Mouse (Mus musculus) embryonic stem cell, embryonic (primary cell): ENCODE results near the gene Gm45234.

Source experiments
- CTCF ChIA-PET, 4 experiments: fragments of 300-600 bp in 2 of 4; fragments of 350-600 bp in 2 of 4; sonication (Branson Sonifier 250); formaldehyde crosslinking; loops; one replicate each; lab custom pipeline; 2022; ENCODE audit warnings: inconsistent platforms in 2 of 4; lab: Charles Lee
- POLR2A ChIA-PET, 4 experiments: fragments of 300-600 bp in 2 of 4; fragments of 350-600 bp in 2 of 4; sonication (Branson Sonifier 250); formaldehyde crosslinking; loops; one replicate each; lab custom pipeline; 2022; ENCODE audit warnings: antibody characterized with exemption in 4 of 4, inconsistent platforms in 1 of 4; lab: Charles Lee

The Gm45234 gene

DNA sequence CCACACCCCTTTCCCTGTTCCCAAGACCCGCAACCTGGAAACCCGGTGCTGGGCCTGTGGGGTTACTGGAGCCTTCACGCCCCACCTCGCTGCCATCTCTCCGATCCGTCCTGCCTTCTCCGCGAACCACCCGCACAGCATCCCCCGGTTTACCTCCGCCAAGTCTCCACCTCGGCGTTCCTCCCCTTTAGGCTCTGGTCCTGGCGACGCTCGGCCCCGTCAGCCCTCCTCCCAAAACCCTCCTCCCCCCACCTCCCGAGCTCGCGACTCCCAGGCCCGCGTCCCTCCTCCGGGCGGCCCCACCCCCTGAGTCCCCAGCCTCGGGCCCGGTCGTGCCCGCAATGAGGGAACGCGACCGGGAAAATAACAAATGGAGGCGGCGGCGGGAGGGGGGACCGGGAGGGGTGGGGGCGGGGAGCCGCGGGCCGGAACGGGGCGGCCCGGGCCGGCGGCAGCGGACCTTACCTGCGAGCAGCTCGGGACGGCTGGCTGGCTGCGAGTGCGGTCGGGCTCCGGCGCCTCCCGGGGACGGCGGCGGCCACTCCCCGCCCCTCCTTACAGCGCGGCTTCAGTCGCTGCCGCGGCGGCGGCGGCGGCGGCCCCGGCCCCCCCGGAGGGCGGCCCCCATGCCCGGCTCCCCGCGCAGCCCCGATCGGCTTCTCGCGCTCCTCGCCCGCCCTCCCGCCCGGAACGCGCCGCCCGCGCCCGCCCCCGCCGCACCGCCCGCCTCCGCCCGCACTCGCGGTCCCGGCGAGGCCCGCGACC is at the start of gene Gm45234, which contains the start of gene Atn1:
Gm45234 (minus strand) TSS at position 191 of the 765 bp plus-strand sequence.
Atn1 (minus strand) TSS at position 694 of the 765 bp plus-strand sequence.
- ChIA-PET CTCF (interaction anchor here (0.6 to 5.0 kb wide), 20 partner anchors 11 to 671 kb away, joined by 3 to 46 read pairs (median 4); partner anchors contain the start of genes C1rl (in 1 of the 4), Eno2 (in 1 of the 4) and Grcc10 (in 1 of the 4)), POLR2A (interaction anchor here (0.6 to 22.3 kb wide), 53 partner anchors 7 to 919 kb away, joined by 3 to 449 read pairs (median 5); partner anchors contain the start of genes Grcc10 (in 4 of the 4), Cdca3 (in 3 of the 4), Emg1 (in 3 of the 4) and Phb2 (in 3 of the 4))

DNA sequence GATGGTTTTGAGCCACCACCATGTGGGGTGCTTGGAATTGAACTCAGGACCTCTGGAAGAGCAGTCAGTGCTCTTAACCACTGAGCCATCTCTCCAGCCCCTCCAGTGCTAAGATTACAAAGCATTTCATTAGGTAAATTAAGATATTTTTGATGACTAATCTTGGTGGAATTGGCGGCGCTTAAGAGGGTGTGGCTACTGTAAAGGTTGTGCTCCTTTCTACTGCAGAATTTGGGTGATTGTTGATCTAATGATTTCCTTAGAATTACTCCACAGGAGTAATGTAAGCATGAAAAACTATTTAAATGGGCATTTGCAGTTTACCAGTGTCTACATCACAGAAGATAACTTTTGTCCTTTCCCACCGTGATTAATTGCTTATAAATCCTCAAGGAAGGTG is 48.5 kb upstream of the Gm45234 start:
- POLR2A ChIA-PET = interaction anchor here in 2 of 4 experiments (0.7 to 18.7 kb wide), 24 partner anchors 12 to 392 kb away, joined by 3 to 601 read pairs (median 8); partner anchors contain the start of genes Lpcat3 (in 2 of the 2), Mlf2 (in 2 of the 2), Ptpn6 (in 2 of the 2) and Cdca3 (in 1 of the 2)
- CTCF ChIA-PET = interaction anchor here in 2 of 4 experiments (0.6 to 1.8 kb wide), 4 partner anchors 26 to 350 kb away, joined by 3 to 5 read pairs (median 4); no protein-coding TSS in a partner anchor

DNA sequence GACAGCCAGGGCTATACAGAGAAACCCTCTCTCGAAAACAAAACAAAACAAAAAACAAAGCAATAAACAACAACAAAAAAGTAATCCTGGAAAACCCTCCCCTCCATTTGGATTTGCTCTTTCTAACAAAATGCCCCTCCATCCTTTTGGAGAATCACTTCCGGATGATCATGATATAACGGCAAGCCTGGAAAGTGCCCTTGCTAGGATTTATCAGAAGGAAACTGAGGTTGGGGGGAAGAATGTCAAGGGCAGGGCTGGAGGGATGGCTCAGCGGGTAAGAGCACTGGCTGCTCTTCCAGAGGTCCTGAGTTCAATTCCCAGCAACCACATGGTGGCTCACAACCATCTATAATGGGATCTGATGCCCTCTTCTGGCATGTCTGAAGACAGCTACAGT is 47.9 kb upstream of the Gm45234 start:
- CTCF ChIA-PET = interaction anchor here (0.6 to 1.9 kb wide), 8 partner anchors 14 to 326 kb away, joined by 3 to 6 read pairs (median 3); no protein-coding TSS in a partner anchor
- POLR2A ChIA-PET = interaction anchor here (0.7 to 12.7 kb wide), 8 partner anchors 16 to 90 kb away, joined by 3 to 213 read pairs (median 4); partner anchors contain the start of genes Grcc10 (in 2 of the 4), Cdca3 (in 1 of the 4), Ptpn6 (in 1 of the 4) and Usp5 (in 1 of the 4)

DNA sequence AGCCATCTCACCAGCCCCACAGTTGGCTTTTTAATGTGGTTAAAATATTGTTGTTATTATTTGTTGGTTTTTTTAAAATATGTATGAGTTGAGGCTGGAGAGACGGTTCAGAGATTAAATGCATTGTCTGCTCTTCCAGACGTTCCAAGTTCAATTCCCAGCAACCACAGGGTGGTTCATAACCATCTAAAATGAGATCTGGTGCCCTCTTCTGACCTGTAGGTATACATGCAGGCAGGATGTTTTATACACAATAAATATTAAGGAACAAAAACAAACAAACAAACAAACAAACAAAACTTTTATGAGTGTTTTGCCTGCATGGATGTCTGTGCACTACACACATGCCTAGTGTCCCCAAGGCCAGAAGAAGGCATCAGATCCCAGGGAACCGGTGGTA is 47.2 kb upstream of the Gm45234 start:
- ChIA-PET CTCF (interaction anchor here (0.6 to 1.9 kb wide), 10 partner anchors 13 to 326 kb away, joined by 3 to 6 read pairs (median 3); partner anchors contain the start of gene Mlf2 (in 1 of the 4)), POLR2A (interaction anchor here (0.6 to 12.7 kb wide), 16 partner anchors 10 to 285 kb away, joined by 3 to 213 read pairs (median 4); partner anchors contain the start of genes Grcc10 (in 3 of the 4), Cdca3 (in 1 of the 4), Emg1 (in 1 of the 4) and Phb2 (in 1 of the 4))

DNA sequence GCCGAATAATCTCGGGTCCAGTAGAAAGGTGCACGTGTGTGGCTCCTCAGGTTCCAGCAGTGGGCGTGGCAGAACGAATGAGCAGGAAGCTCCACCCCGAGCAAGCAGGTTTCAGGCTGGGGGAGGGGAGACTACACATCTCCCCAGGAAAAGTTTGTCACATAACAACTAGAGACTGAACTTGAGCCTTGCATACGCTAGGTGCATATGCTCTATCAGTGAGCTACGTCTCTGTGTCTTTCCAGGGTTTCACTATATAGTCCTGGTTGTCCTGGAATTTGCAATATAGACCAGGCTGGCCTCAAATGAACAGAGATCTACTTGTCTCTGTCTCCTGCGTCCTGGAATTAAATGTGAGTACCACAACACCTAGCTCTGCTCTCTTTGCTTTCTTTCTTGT is 46.6 kb upstream of the Gm45234 start:
- CTCF ChIA-PET = interaction anchor here in 3 of 4 experiments (0.7 to 1.9 kb wide), 4 partner anchors 20 to 129 kb away, joined by 3 to 6 read pairs (median 4); partner anchors contain the start of gene Mlf2 (in 1 of the 3)

DNA sequence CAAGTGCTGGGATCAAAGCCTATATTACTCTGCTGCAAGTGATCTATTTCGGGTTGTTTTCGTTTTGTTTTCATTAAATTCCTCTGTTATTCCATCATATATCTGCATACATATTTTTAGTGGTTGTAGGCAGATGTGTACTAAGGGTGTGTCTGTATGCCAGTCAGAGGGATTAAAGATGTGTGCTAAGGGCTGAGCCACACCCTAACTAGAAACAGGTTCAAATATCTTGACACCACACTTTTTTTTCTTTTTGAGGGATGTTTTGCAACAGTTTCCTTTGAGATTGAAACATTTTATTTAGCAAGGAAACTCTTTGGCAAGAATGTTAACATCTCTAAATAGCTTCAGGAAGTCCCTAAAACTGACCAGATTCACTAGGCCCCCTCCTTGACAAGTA is 40.4 kb upstream of the Gm45234 start:
- CTCF ChIA-PET = interaction anchor here in 1 of 4 experiments (0.9 kb wide), 1 partner anchor 10 kb away, joined by 3 read pairs; no protein-coding TSS in a partner anchor
- POLR2A ChIA-PET = interaction anchor here in 3 of 4 experiments (0.9 to 1.6 kb wide), 9 partner anchors 8 to 55 kb away, joined by 3 to 5 read pairs (median 3); partner anchors contain the start of genes Grcc10 (in 2 of the 3), Cdca3 (in 1 of the 3) and Usp5 (in 1 of the 3)

More for the DNA sequence above, 46.6 kb upstream of the Gm45234 start:
- POLR2A ChIA-PET = interaction anchor here (0.6 to 2.0 kb wide), 14 partner anchors 9 to 286 kb away, joined by 3 to 9 read pairs (median 4); partner anchors contain the start of genes Grcc10 (in 3 of the 4), Cdca3 (in 1 of the 4), Emg1 (in 1 of the 4) and Phb2 (in 1 of the 4)

DNA sequence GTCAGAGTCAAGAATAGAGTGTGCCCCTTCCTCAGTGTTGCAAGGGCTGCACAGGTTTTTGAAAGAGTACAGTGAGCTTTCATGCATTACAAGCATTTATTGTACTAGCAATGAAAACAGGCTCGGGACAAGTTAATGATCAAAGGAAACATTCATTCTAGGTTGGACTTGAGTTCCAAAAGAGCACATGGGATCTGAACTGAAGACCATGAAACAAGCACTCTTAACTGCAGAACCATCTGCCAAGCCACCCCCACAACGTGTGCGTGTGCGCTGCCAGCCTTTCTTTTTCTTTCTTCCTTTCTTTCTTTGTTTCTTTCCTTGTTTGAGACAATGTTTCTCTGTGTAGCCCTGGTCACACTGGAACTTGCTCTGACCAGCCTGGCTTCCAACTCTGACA is 40.0 kb upstream of the Gm45234 start:
- ChIA-PET POLR2A (interaction anchor here in 3 of 4 experiments (0.9 to 6.7 kb wide), 5 partner anchors 10 to 54 kb away, joined by 3 to 44 read pairs (median 4); partner anchors contain the start of genes Cdca3 (in 1 of the 3), Grcc10 (in 1 of the 3) and Usp5 (in 1 of the 3)), CTCF (interaction anchor here in 1 of 4 experiments (0.9 kb wide), 1 partner anchor 10 kb away, joined by 3 read pairs; no protein-coding TSS in a partner anchor)

DNA sequence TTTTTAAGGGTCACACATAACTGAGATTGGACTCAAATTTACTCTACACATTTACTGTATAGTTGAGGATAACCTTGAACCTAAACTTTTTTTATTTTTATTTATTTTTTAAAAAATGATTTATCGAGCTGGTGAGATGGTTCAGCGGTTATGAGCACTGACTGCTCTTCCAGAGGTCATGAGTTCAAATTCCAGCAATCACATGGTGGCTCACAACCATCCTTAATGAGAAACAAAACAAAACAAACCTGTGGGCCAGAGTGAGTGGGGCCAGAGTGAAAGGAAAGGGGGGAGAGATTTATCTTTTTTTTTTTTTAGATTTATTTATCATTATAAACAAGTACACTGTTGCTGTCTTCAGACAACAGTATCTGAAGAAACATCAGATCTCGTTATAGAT is 36.1 kb upstream of the Gm45234 start:
- CTCF ChIA-PET = no interaction called here
- POLR2A ChIA-PET = interaction anchor here in 2 of 4 experiments (0.6 to 6.7 kb wide), 5 partner anchors 14 to 52 kb away, joined by 3 to 44 read pairs (median 5); partner anchors contain the start of gene Grcc10 (in 1 of the 2)

DNA sequence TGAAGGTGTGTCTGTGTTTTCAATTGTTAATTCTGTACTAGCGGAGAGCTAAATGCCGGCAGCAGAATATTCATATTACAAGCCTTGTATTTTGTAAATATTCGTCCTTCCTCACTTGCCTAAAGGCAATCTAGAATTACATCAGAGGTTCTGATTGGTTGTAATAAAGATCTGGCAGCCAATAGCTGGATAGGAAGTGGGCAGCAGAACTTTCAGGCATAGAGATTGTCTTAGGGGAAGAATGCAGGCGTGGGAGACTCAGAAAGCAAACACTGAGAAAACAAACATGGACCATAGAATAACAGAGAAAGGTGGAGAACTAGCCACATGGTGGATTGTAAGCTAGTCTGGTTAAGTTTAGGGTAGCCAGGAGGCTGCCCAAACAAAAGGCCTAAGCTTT is 34.3 kb upstream of the Gm45234 start:
- POLR2A ChIA-PET = interaction anchor here in 3 of 4 experiments (0.5 to 6.7 kb wide), 18 partner anchors 10 to 407 kb away, joined by 3 to 44 read pairs (median 4); partner anchors contain the start of genes Grcc10 (in 3 of the 3), Eno2 (in 1 of the 3), Gm45234 (in 1 of the 3) and Lrrc23 (in 1 of the 3)
- CTCF ChIA-PET = interaction anchor here (0.6 to 1.2 kb wide), 5 partner anchors 13 to 57 kb away, joined by 3 to 7 read pairs (median 4); no protein-coding TSS in a partner anchor

DNA sequence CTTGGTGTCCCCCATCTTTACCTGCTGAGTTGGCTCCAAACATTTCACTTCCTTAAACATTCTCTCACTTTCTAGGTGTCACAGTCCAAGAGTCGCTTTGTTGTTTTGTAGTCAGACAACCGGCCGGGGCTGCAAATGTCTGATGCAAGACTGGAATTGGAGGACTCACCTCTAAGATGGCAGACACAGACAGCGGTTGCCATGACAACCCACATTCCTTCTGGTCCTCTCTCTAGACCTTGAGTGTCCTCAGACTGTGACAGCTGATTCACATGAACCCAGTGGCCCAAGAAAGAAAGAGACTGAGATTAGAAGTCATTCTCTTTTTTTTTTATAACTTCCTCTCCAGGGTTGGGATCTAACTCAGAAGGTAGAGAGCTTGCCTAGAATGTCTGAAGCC is 33.7 kb upstream of the Gm45234 start:
- POLR2A ChIA-PET = interaction anchor here in 3 of 4 experiments (0.9 to 6.7 kb wide), 12 partner anchors 10 to 407 kb away, joined by 3 to 44 read pairs (median 4); partner anchors contain the start of genes Grcc10 (in 3 of the 3), Eno2 (in 1 of the 3), Gm45234 (in 1 of the 3) and Lrrc23 (in 1 of the 3)
- CTCF ChIA-PET = interaction anchor here (0.6 to 1.2 kb wide), 5 partner anchors 14 to 23 kb away, joined by 3 to 7 read pairs (median 3); no protein-coding TSS in a partner anchor

DNA sequence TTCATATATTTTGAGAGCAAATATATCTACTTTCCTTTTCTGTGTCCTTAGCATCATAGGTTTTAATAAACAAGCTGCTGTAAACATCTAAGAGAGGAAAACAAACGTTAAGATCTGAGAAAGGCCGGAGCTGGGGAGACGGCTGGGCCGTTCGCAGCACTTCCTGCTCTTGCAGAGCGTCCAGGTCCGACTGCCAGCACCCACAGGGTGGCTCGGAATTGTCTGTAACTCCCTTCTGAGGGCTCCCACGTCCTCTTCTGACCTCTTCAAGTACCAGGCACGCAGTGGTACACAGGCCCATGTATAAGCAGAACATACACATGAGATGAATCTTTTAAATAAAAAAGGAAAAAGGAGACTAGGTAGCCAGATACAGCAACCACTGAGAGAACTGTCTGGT is 31.9 kb upstream of the Gm45234 start:
- CTCF ChIA-PET = no interaction called here
- POLR2A ChIA-PET = interaction anchor here in 2 of 4 experiments (0.6 to 4.6 kb wide), 10 partner anchors 9 to 305 kb away, joined by 3 to 18 read pairs (median 4); partner anchors contain the start of genes Grcc10 (in 2 of the 2), Emg1 (in 1 of the 2), Phb2 (in 1 of the 2) and Spsb2 (in 1 of the 2)

DNA sequence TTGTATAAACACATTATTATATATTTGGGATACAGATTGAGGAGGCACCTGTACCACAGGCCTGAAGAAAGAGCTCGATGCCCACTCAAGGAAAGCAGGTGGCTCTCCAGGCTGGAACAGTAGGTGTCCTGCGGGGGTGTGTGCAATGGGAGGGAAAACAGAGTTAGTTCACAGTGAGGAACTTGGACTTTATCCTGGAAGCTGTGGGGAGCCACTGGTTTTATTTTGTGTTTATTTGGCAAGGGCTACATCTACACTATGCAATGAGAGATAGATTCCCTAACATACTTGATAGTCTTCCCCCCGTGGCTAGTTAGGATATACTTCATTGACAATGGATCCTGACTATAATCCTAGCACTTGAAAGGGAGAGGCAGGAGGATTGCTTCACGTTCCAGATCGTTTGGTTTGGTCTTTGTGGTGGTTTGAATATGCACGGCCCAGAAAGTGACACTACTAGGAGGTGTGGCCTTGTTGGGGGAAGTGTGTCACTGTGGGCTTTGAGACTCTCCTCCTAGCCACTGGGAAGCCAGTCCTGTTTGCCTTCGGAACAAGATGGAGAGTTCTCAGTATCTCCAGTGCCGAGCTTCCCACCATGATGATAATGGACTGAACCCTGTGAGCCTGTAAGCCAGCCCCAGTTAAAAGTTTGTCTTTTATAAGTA is 31.1 kb upstream of the Gm45234 start:
- POLR2A ChIA-PET = interaction anchor here in 2 of 4 experiments (0.6 to 9.9 kb wide), 7 partner anchors 16 to 46 kb away, joined by 3 to 59 read pairs (median 7); partner anchors contain the start of genes Grcc10 (in 1 of the 2) and Spsb2 (in 1 of the 2)
- CTCF ChIA-PET = interaction anchor here in 1 of 4 experiments (0.7 to 1.1 kb wide), 3 partner anchors 19 to 63 kb away, joined by 3 to 8 read pairs (median 3); no protein-coding TSS in a partner anchor

DNA sequence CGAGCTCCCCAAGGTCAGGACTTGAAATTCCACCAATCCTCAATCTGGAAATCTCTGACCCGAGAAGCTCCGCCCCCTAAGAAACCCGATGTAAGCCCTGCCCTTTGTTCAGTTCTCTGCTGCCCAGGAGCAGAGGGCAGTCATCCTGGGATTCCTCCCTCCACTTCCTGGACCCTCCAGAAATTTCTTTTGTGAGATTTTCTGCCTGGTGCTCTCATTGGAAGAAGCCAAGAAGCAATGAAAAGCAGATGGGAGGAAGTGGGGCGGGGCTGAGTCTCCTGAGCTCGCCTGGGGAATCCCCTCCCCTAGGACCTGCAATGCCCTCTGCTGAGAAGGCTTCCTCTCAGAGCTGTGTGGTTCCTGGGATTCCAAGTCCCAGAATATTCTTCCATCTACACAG is 26.6 kb upstream of the Gm45234 start:
- ChIA-PET POLR2A (interaction anchor here (0.7 to 9.9 kb wide), 68 partner anchors 9 to 433 kb away, joined by 3 to 59 read pairs (median 5); partner anchors contain the start of genes Grcc10 (in 4 of the 4), Cdca3 (in 2 of the 4), Eno2 (in 2 of the 4) and Gm45234 (in 2 of the 4)), CTCF (interaction anchor here (0.6 to 2.6 kb wide), 31 partner anchors 8 to 540 kb away, joined by 3 to 15 read pairs (median 4); partner anchors contain the start of genes Atn1 (in 1 of the 4), C1rl (in 1 of the 4), Cdca3 (in 1 of the 4) and Eno2 (in 1 of the 4))

DNA sequence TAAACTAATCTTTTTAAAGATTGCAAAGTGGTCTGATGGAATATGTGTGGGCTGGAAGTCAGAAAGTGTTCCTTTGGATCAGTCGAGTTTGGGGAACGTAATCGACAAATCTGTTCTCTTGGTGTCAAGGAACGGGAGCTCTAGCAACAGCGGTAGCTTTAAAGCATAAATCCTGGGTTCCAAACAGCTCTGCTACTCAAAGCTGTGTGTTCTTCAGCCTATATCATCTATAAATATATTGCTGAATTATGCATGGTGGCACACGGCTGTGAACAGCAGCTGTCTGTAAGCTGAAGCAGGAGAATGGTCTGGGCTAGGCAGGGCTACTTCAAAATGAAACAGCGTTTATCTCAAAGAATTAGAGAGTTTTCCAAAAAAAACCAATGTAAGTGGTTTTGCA is 25.1 kb upstream of the Gm45234 start:
- CTCF ChIA-PET = interaction anchor here in 1 of 4 experiments (1.1 to 2.6 kb wide), 3 partner anchors 25 to 491 kb away, joined by 3 to 15 read pairs (median 3); partner anchors contain the start of gene P3h3
- POLR2A ChIA-PET = interaction anchor here (0.6 to 9.9 kb wide), 10 partner anchors 9 to 150 kb away, joined by 3 to 59 read pairs (median 6); partner anchors contain the start of genes Grcc10 (in 2 of the 4), Atn1 (in 1 of the 4), Gm45234 (in 1 of the 4) and Mlf2 (in 1 of the 4)

DNA sequence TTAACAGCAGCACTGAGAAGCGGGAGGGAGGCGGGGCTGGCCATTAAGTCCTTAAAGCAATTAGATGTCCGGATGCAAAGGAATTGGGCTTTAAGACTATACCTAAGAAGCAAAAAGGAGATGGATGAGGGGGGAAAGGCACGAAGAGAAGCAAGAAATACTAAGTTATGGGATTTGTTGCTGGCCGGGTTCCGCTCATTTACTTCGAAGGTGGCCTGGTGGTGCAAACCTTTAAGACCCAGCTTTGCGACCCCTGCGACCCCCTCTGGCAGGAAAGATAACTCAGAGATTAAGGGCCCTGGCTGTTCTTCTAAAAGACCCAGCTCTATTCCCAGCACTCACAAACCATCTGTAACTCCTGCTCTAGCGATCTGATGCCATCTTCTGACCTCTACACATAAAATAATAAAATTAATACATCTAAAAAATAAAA is 24.2 kb upstream of the Gm45234 start:
- ChIA-PET POLR2A (interaction anchor here in 2 of 4 experiments (0.6 to 9.9 kb wide), 15 partner anchors 10 to 309 kb away, joined by 3 to 59 read pairs (median 4); partner anchors contain the start of genes Grcc10 (in 2 of the 2), Atn1 (in 1 of the 2), Cdca3 (in 1 of the 2) and Eno2 (in 1 of the 2)), CTCF (interaction anchor here in 1 of 4 experiments (1.1 kb wide), 1 partner anchor 17 kb away, joined by 3 read pairs; no protein-coding TSS in a partner anchor)
